ENCODE assay signal across 20 mouse cellular contexts in genomic region chr7:113693526-113693925, GRCm38 (mm10).
A peak's percentile ranks its signal among the peaks of the same experiment; 100 is the strongest.
DNase-seq lines count a peak whose midpoint lies in the region; ATAC-seq and TF ChIP-seq lines count a peak whose summit lies in the region.
"Had no signal": no experiment of that assay in that cellular context is flagged by ENCODE, and none has a peak within 500 bp of the region (broad histone marks: within the 10 kb centered on the region; RNA-seq: fewer than 3 reads in every experiment).

No protein-coding gene starts in this region.

- H3K36me3 ChIP-seq in hindbrain, embryonic 10.5 days = no peaks in the 10 kb centered on the region
- no peaks in the 10 kb centered on the region for H3K36me3 ChIP-seq in hindbrain, postnatal 0 days (ENCODE audit: insufficient read depth, low read length)
- no peaks in the 10 kb centered on the region for H3K36me3 ChIP-seq in midbrain, embryonic 15.5 days (replicated peaks)
- no peaks in the 10 kb centered on the region for H3K36me3 ChIP-seq in midbrain, embryonic 11.5 days (ENCODE audit: control insufficient read depth, insufficient read depth, low read length)
- H3K36me3 ChIP-seq: embryonic facial prominence, embryonic 13.5 days; heart, embryonic 12.5 days; hindbrain, embryonic 12.5 days had no signal

- H3K9me3 ChIP-seq in hindbrain, embryonic 10.5 days = no peaks in the 10 kb centered on the region
- no peaks in the 10 kb centered on the region for H3K9me3 ChIP-seq in hindbrain, postnatal 0 days (ENCODE audit: low read length)
- no peaks in the 10 kb centered on the region for H3K9me3 ChIP-seq in midbrain, embryonic 15.5 days
- no peaks in the 10 kb centered on the region for H3K9me3 ChIP-seq in midbrain, embryonic 11.5 days (ENCODE audit: control insufficient read depth, low read length)
- H3K9me3 ChIP-seq: embryonic facial prominence, embryonic 13.5 days; forebrain, embryonic 13.5 days; hindbrain, embryonic 12.5 days had no signal

- ATAC-seq in hindbrain, postnatal 0 days = no peak
- ATAC-seq in midbrain, embryonic 15.5 days (replicated peaks) = no peak
- no peak for ATAC-seq in midbrain, embryonic 11.5 days (ENCODE audit: low FRiP score)
- ATAC-seq: forebrain, embryonic 13.5 days had no signal

- H3K4me1 ChIP-seq in hindbrain, embryonic 10.5 days (replicated peaks) = peaks cover 38% of the 10 kb centered on the region
- no peaks in the 10 kb centered on the region for H3K4me1 ChIP-seq in hindbrain, postnatal 0 days (ENCODE audit: insufficient read depth, low read length)
- H3K4me1 ChIP-seq in midbrain, embryonic 15.5 days = peaks cover 7% of the 10 kb centered on the region
- no peaks in the 10 kb centered on the region; the same call in 1 of the 2 replicates for H3K4me1 ChIP-seq in midbrain, embryonic 11.5 days (ENCODE audit: control insufficient read depth, insufficient read depth, low read length)

- no peak for TF ChIP-seq CTCF in hindbrain, postnatal 0 days (IDR thresholded peaks at IDR 0.05; ENCODE audit: low read depth)
- TF ChIP-seq CTCF in left cerebral cortex, adult 2 months (IDR thresholded peaks at IDR 0.05) = no peak

- no peak overlapping the region for H3K4me3 ChIP-seq in hindbrain, embryonic 10.5 days
- H3K4me3 ChIP-seq in hindbrain, postnatal 0 days (ENCODE audit: low read length) = no peak overlapping the region
- no peak overlapping the region for H3K4me3 ChIP-seq in midbrain, embryonic 15.5 days
- no peak overlapping the region for H3K4me3 ChIP-seq in midbrain, embryonic 11.5 days (ENCODE audit: low read depth, low read length)
- H3K4me3 ChIP-seq in left cerebral cortex, adult 2 months = no peak overlapping the region
- H3K4me3 ChIP-seq: embryonic facial prominence, embryonic 13.5 days; forebrain, embryonic 13.5 days; gastrocnemius, adult 2 months; heart, embryonic 12.5 days; hindbrain, embryonic 12.5 days had no signal

- DNase-seq in hindbrain, embryonic 10.5 days (ENCODE audit: low spot score) = no peak
- no peak for DNase-seq in hindbrain, postnatal 0 days (ENCODE audit: low spot score)
- no peak for DNase-seq in midbrain, embryonic 11.5 days (ENCODE audit: low spot score, missing footprints)
- DNase-seq in embryo, embryonic 9.5 days (ENCODE audit: extremely low spot score) = peak; percentile 34
- DNase-seq in left cerebral cortex, adult 2 months (ENCODE audit: extremely low spot score in 1 of 2, low spot score in 2 of 2) = no peak
- DNase-seq in gastrocnemius, postnatal 14 days = no peak
- DNase-seq: adrenal gland, postnatal 10 days; cerebellum, adult 11 months; cerebellum, adult 8-10 months; cerebellum, postnatal 14 days; gastrocnemius, adult 2 months; gastrocnemius, postnatal 36 days; heart, adult 18-20 months; kidney, adult 11 months; kidney, adult 9 months had no signal

- H3K9ac ChIP-seq in hindbrain, postnatal 0 days (replicated peaks; ENCODE audit: low read length) = no peak overlapping the region
- no peak overlapping the region for H3K9ac ChIP-seq in midbrain, embryonic 15.5 days
- no peak overlapping the region for H3K9ac ChIP-seq in midbrain, embryonic 11.5 days (ENCODE audit: low read length)
- H3K9ac ChIP-seq: embryonic facial prominence, embryonic 13.5 days; forebrain, embryonic 13.5 days; heart, embryonic 12.5 days; hindbrain, embryonic 12.5 days had no signal

- intact Hi-C loops in left cerebral cortex, adult 2 months (cut with DNase I) = no loop called here
- intact Hi-C loops in gastrocnemius, postnatal 14 days (cut with DNase I; ENCODE audit: low total_unique reads) = no loop called here

- peaks cover 25% of the 10 kb centered on the region for H3K27me3 ChIP-seq in hindbrain, embryonic 10.5 days (ENCODE audit: insufficient read depth, poor library complexity, severe bottlenecking)
- H3K27me3 ChIP-seq in hindbrain, postnatal 0 days (ENCODE audit: insufficient read depth, low read length) = no peaks in the 10 kb centered on the region
- H3K27me3 ChIP-seq in midbrain, embryonic 15.5 days (replicated peaks) = no peaks in the 10 kb centered on the region
- H3K27me3 ChIP-seq in midbrain, embryonic 11.5 days (ENCODE audit: control insufficient read depth, insufficient read depth, low read length) = no peaks in the 10 kb centered on the region
- H3K27me3 ChIP-seq: embryonic facial prominence, embryonic 13.5 days; forebrain, embryonic 13.5 days; heart, embryonic 12.5 days; hindbrain, embryonic 12.5 days had no signal

- H3K4me2 ChIP-seq in hindbrain, postnatal 0 days (ENCODE audit: low read depth, low read length) = no peak overlapping the region
- no peak overlapping the region for H3K4me2 ChIP-seq in midbrain, embryonic 15.5 days
- no peak overlapping the region for H3K4me2 ChIP-seq in midbrain, embryonic 11.5 days
- H3K4me2 ChIP-seq: embryonic facial prominence, embryonic 13.5 days; forebrain, embryonic 13.5 days; heart, embryonic 12.5 days; hindbrain, embryonic 12.5 days had no signal

- 52% methylated on average over 3 of the region's 3 CpGs for WGBS in hindbrain, embryonic 10.5 days
- 77% methylated on average over 3 of the region's 3 CpGs for WGBS in hindbrain, postnatal 0 days
- WGBS in midbrain, embryonic 15.5 days = 74% methylated on average over 3 of the region's 3 CpGs
- 55% methylated on average over 3 of the region's 3 CpGs for WGBS in midbrain, embryonic 11.5 days

- H3K27ac ChIP-seq in hindbrain, embryonic 10.5 days = 0 out of 2 replicates have a peak overlapping the region, but pooled peaks have one; percentile 23
- no peak overlapping the region for H3K27ac ChIP-seq in hindbrain, postnatal 0 days
- H3K27ac ChIP-seq in midbrain, embryonic 15.5 days = 0 out of 2 replicates have a peak overlapping the region, but pooled peaks have one; percentile 8
- H3K27ac ChIP-seq in midbrain, embryonic 11.5 days (ENCODE audit: low read depth, low read length) = no peak overlapping the region
- no peak overlapping the region for H3K27ac ChIP-seq in left cerebral cortex, adult 2 months
- H3K27ac ChIP-seq: embryonic facial prominence, embryonic 13.5 days; forebrain, embryonic 13.5 days; gastrocnemius, adult 2 months; hindbrain, embryonic 12.5 days had no signal

Comparison
In these comparisons a context has a peak if more than half of its experiments do, and no peak if none do; other contexts are left out.
1. H3K27ac ChIP-seq: peak in hindbrain, embryonic 10.5 days (single experiment) and midbrain, embryonic 15.5 days (single experiment); none in hindbrain, postnatal 0 days (single experiment), midbrain, embryonic 11.5 days (single experiment) and left cerebral cortex, adult 2 months (single experiment).